In genomic region chr16:94883909-94884308, GRCm38 (mm10) we compare ENCODE assay signal across 27 mouse cellular contexts.
A peak's percentile ranks its signal among the peaks of the same experiment; 100 is the strongest.
DNase-seq lines count a peak whose midpoint lies in the region; ATAC-seq lines count a peak whose summit lies in the region.
"Had no signal": no experiment of that assay in that cellular context is flagged by ENCODE, and none has a peak within 500 bp of the region (broad histone marks: within the 10 kb centered on the region; RNA-seq: fewer than 3 reads in every experiment).

No protein-coding gene starts in this region.

- H3K9me3 ChIP-seq in hindbrain, embryonic 14.5 days (ENCODE audit: control insufficient read depth, low read length), result no peaks in the 10 kb centered on the region
- no peaks in the 10 kb centered on the region for H3K9me3 ChIP-seq in forebrain, embryonic 13.5 days (replicated peaks)
- H3K9me3 ChIP-seq: embryonic facial prominence, embryonic 12.5 days; heart, embryonic 12.5 days; hindbrain, embryonic 13.5 days; limb, embryonic 15.5 days; liver, embryonic 13.5 days; neural tube, embryonic 15.5 days; stomach, embryonic 15.5 days had no signal

- ATAC-seq in cerebellum, adult (ENCODE audit: insufficient number of reproducible peaks, low FRiP score, low TSS enrichment), result peak; percentile 71; the same call in 1 of the 2 replicates
- ATAC-seq in hindbrain, embryonic 14.5 days (ENCODE audit: low FRiP score), result no peak
- no peak for ATAC-seq in forebrain, embryonic 13.5 days
- ATAC-seq: forebrain, embryonic 16.5 days; inflammation-experienced regulatory T-cells, adult 6 months; lung, postnatal 0 days had no signal

- 73% methylated on average over 3 of the region's 3 CpGs for WGBS in hindbrain, embryonic 14.5 days
- WGBS in forebrain, embryonic 13.5 days, result 80% methylated on average over 3 of the region's 3 CpGs

- H3K4me2 ChIP-seq in hindbrain, embryonic 14.5 days (replicated peaks), result no peak overlapping the region
- no peak overlapping the region for H3K4me2 ChIP-seq in forebrain, embryonic 13.5 days
- H3K4me2 ChIP-seq: embryonic facial prominence, embryonic 12.5 days; heart, embryonic 12.5 days; hindbrain, embryonic 13.5 days; limb, embryonic 15.5 days; liver, embryonic 13.5 days; neural tube, embryonic 15.5 days; stomach, embryonic 15.5 days had no signal

- no peaks in the 10 kb centered on the region for H3K36me3 ChIP-seq in hindbrain, embryonic 14.5 days (replicated peaks; ENCODE audit: control insufficient read depth, insufficient read depth)
- H3K36me3 ChIP-seq in forebrain, embryonic 13.5 days (ENCODE audit: poor library complexity, severe bottlenecking), result no peaks in the 10 kb centered on the region
- H3K36me3 ChIP-seq: embryonic facial prominence, embryonic 12.5 days; heart, embryonic 12.5 days; hindbrain, embryonic 13.5 days; limb, embryonic 15.5 days; liver, embryonic 13.5 days; neural tube, embryonic 15.5 days; stomach, embryonic 15.5 days had no signal

- H3K27ac ChIP-seq in hindbrain, embryonic 14.5 days, result no peak overlapping the region
- no peak overlapping the region for H3K27ac ChIP-seq in forebrain, embryonic 13.5 days
- H3K27ac ChIP-seq: embryonic facial prominence, embryonic 12.5 days; heart, adult 2 months; hindbrain, embryonic 13.5 days; limb, embryonic 15.5 days; liver, embryonic 13.5 days; macrophage; neural tube, embryonic 15.5 days; stomach, embryonic 15.5 days had no signal

- H3K9ac ChIP-seq in hindbrain, embryonic 14.5 days, result no peak overlapping the region
- no peak overlapping the region for H3K9ac ChIP-seq in forebrain, embryonic 13.5 days
- H3K9ac ChIP-seq: embryonic facial prominence, embryonic 12.5 days; heart, embryonic 12.5 days; hindbrain, embryonic 13.5 days; limb, embryonic 15.5 days; liver, embryonic 13.5 days; neural tube, embryonic 15.5 days; stomach, embryonic 15.5 days had no signal

- no peaks in the 10 kb centered on the region for H3K4me1 ChIP-seq in hindbrain, embryonic 14.5 days (replicated peaks; ENCODE audit: control insufficient read depth, insufficient read depth, low read length)
- no peaks in the 10 kb centered on the region for H3K4me1 ChIP-seq in forebrain, embryonic 13.5 days
- H3K4me1 ChIP-seq: heart, embryonic 12.5 days; hindbrain, embryonic 13.5 days; limb, embryonic 15.5 days; liver, embryonic 13.5 days; neural tube, embryonic 15.5 days; stomach, embryonic 15.5 days had no signal

- no peaks in the 10 kb centered on the region for H3K27me3 ChIP-seq in hindbrain, embryonic 14.5 days (ENCODE audit: control insufficient read depth, insufficient read depth, low read length)
- H3K27me3 ChIP-seq in forebrain, embryonic 13.5 days, result no peaks in the 10 kb centered on the region
- H3K27me3 ChIP-seq: embryonic facial prominence, embryonic 12.5 days; heart, embryonic 12.5 days; limb, embryonic 15.5 days; liver, embryonic 13.5 days; neural tube, embryonic 15.5 days; stomach, embryonic 15.5 days had no signal

- no peak for DNase-seq in cerebellum, postnatal 4 days (ENCODE audit: low spot score in 2 of 2)
- peak; percentile 84 for DNase-seq in brain, adult 2 months (ENCODE audit: low read depth, low spot score)
- DNase-seq in cerebellum, adult 8-10 months, result peak; percentile 45
- DNase-seq in cerebellum, postnatal 25 days, result peak; percentile 65 to 75
- no peak for DNase-seq in layer of hippocampus, postnatal 14 days (ENCODE audit: low spot score in 2 of 2)
- DNase-seq in hindbrain, embryonic 14.5 days (ENCODE audit: low spot score), result no peak
- DNase-seq: adrenal gland, postnatal 25 days; embryo, embryonic 11 days; heart, adult 2 months; heart, postnatal 4 days; kidney, adult 18-20 months; kidney, postnatal 36 days; liver, embryonic 13.5 days; lung, adult 18-20 months; midbrain, embryonic 14.5 days had no signal

- no peak overlapping the region for H3K4me3 ChIP-seq in hindbrain, embryonic 14.5 days (replicated peaks; ENCODE audit: low read length)
- H3K4me3 ChIP-seq in forebrain, embryonic 13.5 days, result no peak overlapping the region
- H3K4me3 ChIP-seq: embryonic facial prominence, embryonic 12.5 days; heart, adult 2 months; heart, embryonic 12.5 days; hindbrain, embryonic 13.5 days; limb, embryonic 15.5 days; liver, embryonic 13.5 days; neural tube, embryonic 15.5 days; stomach, embryonic 15.5 days had no signal

Comparison
In these comparisons a context has a peak if more than half of its experiments do, and no peak if none do; other contexts are left out.
1. DNase-seq: peak in brain, adult 2 months (single experiment), cerebellum, adult 8-10 months (single experiment) and cerebellum, postnatal 25 days (2 of 2); none in cerebellum, postnatal 4 days (0 of 2), layer of hippocampus, postnatal 14 days (0 of 2) and hindbrain, embryonic 14.5 days (single experiment).